Mouse (Mus musculus) cerebellum, adult 9-10 months (tissue): ENCODE data around the gene Kcnh4.

Source experiments
- DNase-seq: peaks from one replicate; pipeline ENCODE4 v3.0.0; 2022

The Kcnh4 gene

DNA sequence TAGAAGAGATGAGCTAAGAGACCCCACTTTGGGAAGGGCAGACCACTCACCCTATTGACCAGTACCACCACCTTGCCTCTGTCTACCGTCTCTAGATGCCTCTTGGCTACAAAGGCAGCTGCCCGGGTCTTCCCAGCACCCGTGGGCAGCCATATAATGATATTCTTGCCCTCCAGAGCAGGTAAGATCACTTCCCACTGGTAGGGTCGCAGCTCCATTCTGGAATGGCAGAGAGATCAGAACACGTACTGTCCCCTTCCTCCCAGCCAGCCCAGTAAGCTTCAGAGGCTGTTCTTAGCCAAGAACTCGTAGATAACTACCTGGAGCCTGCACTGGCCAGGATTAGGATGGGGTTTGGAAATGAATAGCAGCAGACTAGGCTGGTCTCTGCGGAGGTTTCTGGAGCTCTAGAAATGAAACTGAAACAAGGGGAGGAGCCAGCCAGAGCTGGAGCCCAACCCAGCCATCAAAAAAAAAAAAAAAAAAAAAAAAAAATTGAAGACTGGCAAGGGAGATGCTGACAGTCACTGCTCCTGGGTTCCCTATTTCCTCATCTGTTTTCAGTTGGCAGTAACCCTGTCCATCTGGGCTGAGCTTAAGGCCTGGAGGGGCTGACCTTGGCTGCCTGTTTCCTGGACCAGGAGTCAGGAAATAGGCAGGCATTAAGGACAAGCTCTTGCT, 55.8 kb downstream of the Kcnh4 start, which contains the start of gene Dhx58:
Gene Dhx58, minus strand, starts transcription at position 421 of the 681 bp plus-strand sequence.
- no peak for DNase-seq

DNA sequence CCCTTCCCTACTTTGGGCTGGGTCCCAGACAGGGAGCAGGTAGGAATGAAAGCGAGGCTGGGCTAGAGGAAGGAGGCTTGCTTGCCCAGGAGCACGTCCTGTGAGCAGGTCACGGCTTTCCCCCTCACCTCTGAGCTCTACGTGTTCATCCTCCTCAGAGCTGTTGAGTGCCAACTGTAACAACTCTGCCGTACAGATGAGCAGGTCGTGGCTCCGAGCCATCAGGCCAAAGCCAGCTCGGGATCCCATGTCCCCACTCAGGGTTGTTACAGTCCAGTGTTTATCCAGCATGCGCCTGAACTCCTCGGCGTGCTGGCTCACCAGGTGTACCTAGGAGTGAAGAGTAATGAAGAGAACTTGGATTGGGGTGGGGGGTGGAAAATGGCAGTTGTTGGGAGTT, 56.4 kb downstream of the Kcnh4 start:
- no peak for DNase-seq

DNA sequence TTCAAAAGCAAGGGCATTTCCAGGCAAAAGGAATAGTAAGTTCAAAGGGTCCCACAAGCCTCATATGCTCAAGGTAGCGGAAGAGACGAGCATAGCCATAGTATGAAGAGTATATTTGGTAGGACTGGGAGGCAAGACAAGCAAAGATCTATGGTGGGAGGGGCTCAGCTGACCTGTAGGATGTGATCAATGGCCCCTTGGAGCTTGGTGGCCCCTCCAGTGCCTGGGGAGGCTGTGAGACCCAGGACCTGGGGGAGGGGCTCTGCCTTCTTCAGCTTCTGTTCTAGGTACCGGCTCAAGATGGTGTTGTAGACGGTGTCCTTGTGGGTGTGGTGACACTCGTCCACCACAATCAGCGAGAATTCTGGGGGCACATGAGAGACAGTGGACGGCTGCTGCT, 56.8 kb downstream of the Kcnh4 start:
- no peak for DNase-seq

DNA sequence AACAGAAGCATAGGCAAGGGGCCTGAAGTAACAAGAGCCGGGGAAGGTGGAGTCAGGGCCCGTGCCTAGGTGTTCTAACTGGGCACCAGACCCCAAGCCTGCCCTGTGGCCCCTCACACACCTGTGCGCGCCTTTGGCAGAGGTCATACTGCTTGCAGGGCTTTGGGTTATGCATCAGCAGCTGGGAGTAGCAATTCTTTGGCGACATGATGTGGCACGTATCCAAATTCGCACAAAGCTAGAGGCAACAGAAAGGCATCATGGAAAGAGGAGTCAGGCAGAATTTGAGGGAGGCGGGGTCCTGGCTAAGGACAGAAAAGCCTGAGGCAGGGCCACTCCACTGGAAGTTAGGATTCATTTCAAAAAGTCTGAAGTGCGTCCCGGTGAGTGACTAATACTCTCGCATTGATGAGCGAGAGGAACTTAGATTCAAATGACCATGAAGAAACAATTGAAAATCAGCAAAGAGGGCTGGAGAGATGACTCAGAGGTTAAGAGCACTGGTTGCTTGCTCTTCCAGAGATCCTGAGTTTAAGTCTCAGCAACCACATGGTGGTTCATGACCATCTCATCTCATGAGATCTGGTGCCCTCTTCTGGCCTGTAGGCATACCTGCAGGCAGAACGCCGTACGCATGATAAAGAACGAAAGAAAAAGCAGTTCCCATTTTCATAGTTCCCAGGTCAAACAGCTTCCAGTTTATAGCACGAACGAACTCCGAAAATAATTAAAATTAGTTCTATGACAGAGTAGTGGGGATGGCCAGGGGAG, 57.5 kb downstream of the Kcnh4 start:
- peak; percentile 79 for DNase-seq

DNA sequence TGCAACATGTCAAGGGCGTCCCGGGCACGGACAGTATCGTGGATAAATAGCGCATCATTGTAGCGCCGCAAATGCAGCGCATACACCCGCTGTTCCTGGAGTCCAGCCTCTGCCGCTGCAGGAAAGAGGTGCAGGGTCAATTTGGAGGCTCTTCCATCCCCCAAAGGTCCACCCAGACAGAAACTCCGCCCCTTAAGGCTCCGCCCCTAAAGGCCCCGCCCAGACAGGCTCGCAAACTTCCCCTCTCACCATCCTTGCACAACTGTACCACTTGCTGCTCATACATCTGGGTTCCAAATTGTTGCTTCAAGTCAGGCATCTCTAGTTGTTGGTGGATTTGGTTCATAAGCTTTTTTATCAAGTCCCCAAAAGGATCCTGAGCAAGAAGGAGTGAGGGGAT, 58.4 kb downstream of the Kcnh4 start:
- no peak for DNase-seq

DNA sequence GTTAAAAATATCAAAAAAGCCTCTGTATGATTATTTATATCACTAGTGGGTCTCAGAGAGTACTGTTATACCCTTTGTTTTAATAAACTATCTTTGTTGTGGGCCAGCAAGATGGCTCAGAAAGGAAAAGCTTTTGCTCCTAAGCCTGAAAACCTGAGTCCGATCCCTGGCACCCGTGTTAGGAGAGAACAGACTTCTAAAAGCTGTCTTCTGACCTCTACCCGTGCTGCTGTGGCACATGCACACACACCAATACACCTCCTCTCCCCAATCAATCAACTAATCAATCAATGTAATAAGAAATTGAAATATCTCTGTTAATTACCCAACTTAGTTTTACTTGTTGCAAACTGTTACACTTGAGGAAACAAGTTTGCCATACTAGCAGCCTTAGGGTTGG, 59.0 kb downstream of the Kcnh4 start:
- no peak for DNase-seq

DNA sequence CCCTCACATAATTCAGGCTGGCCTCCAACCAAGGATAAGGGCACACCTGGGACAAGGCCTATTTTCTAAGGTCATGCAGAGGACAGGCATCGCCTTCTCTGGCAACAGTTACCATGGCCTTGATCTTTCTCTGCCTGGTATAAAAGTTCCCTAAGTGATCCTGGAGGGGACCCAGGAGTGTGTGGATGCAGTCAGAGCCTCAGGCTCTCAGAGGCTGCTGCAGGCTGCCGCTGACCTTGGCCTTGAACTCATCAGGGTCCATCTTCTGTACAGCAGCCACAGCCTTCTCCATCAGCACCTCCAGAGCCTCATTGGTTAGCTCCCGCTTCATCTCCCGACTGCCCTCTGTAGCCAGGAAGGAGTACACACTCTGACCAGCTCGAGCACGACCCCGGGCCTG, 61.8 kb downstream of the Kcnh4 start:
- DNase-seq: no peak

DNA sequence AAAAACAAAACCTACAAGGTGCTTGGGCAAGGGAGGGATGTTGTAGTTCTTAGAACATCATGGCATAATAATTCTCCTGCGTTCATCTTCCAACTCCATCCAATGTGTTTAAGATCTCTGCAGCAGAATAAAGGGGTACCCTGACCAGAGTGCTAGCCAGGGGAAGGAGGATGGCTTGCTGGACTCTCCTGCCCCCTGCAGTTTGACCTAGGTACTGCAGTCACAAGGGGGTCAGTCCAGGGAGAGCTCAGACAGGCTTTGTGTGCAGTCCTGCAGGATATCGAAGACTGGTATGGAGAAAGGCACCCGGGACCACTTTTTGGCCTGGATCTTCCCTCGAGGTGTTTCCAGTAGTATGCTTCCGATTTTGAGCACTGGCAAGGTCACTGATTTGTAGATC, 64.8 kb downstream of the Kcnh4 start:
- peak; percentile 68 for DNase-seq

DNA sequence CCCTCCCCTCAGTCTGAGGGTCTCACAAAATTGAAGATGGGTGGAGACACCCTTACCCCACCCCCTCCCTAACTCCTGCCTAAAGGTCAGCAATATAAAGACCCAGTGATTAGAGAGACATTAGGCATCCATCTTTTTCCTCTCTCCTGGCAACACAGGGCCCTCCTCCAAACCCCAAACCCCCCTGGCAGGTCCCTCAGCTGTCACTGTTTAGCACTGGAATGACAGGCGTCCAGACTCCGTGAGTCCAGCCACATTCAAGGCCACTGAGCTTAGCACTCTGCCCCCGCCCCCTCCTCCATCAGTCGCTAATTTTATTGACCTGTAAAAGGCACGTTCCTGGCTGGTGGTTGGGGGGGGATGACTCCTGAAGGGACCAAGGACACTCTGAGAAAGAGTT, 66.6 kb downstream of the Kcnh4 start:
- no peak for DNase-seq

DNA sequence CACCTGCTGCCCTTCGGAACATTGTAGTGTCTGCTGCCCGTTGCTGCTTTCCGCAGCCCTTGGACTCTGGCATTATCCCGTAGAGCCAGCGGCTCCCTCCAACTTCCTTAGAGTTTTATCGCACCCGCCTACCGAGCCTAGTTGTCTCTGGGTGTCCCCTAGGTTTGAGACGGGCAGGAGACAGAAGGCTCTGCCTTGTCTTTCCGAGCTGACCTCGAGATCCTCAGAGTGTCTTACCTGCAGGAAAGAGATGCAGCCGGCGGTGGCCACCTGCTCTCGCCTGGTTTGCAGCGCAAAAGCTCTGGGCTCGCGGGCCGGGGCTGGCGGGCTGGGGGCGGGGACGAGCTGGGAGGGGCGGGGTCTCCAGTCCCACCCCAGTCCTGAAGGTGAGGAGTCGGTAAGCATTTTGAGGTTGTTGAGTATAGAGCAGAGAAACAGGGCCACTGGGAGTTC, 67.6 kb downstream of the Kcnh4 start, which contains the start of gene Zfp385c:
Gene Zfp385c, minus strand, starts transcription at position 292 of the 453 bp plus-strand sequence.
- DNase-seq: no peak

DNA sequence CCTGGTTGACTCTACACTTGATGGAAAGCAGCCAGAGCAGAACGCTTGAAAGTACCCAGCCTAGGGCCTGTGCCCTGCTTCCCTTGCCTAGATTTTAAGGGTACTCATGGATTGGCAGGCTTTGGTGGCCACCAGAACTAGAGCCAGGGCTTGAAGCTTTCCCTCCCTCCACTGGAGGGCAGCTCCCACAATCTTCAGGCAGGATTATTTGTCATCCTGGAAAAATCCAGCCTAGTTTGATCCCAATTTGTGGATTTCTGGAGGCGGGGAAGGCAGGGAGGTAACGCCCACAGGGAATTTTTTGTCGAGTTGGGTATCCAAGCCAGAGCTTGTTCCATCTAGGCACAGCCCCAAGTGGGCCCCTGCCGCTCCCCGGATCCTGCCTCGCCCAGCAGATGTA, 69.4 kb downstream of the Kcnh4 start:
- no peak for DNase-seq
